ENCODE assay signal across 17 mouse cellular contexts in the genomic region with DNA sequence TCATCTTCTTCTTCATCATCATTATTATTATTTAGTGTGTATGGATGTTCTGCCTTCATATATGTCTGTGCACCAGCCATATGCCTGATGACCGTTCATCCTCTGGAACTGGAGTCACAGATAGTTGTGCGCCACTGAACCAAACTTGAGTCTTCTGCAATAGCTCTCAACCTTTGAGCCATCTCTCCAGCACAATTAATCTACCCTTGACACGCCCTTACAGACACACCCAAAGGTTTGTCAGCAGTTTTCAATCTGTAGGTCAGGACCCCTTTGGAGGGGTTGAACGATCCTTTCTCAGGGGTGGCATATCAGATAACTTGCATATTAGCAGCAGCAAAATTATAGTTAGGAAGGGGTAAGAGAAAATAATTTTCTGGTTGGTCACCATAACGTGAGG. TPM values are rescaled to one million over a fixed set of nuclear protein-coding genes. Genes with fewer than 3 reads are reported as not detected.
"Had no signal": no experiment of that assay in that cellular context is flagged by ENCODE, and none has a peak within 500 bp of the region (broad histone marks: within the 10 kb centered on the region; RNA-seq: fewer than 3 reads in every experiment).

No protein-coding gene starts in this region.

- DNase-seq: liver, embryonic 13.5 days had no signal

- H3K9ac ChIP-seq: heart, embryonic 12.5 days; hindbrain, embryonic 12.5 days; hindbrain, embryonic 14.5 days; intestine, embryonic 15.5 days; kidney, embryonic 15.5 days; limb, embryonic 13.5 days; limb, embryonic 15.5 days; liver, embryonic 13.5 days had no signal

- ATAC-seq: hindbrain, embryonic 16.5 days; intestine, embryonic 15.5 days; intestine, postnatal 0 days had no signal

- H3K27ac ChIP-seq: heart, adult 2 months; hindbrain, embryonic 10.5 days; hindbrain, embryonic 12.5 days; hindbrain, embryonic 14.5 days; intestine, embryonic 15.5 days; kidney, embryonic 15.5 days; kidney, postnatal 0 days; limb, embryonic 13.5 days; limb, embryonic 15.5 days; liver, embryonic 13.5 days had no signal

- H3K36me3 ChIP-seq: heart, embryonic 12.5 days; hindbrain, embryonic 10.5 days; hindbrain, embryonic 12.5 days; intestine, embryonic 15.5 days; kidney, embryonic 15.5 days; limb, embryonic 13.5 days; limb, embryonic 15.5 days; liver, embryonic 13.5 days had no signal

- H3K9me3 ChIP-seq: heart, embryonic 12.5 days; hindbrain, embryonic 10.5 days; hindbrain, embryonic 12.5 days; intestine, embryonic 15.5 days; kidney, embryonic 15.5 days; limb, embryonic 13.5 days; limb, embryonic 15.5 days; liver, embryonic 13.5 days had no signal

- H3K4me3 ChIP-seq: heart, adult 2 months; heart, embryonic 12.5 days; hindbrain, embryonic 10.5 days; hindbrain, embryonic 12.5 days; intestine, embryonic 15.5 days; kidney, embryonic 15.5 days; limb, embryonic 13.5 days; limb, embryonic 15.5 days; liver, embryonic 13.5 days had no signal

- H3K27me3 ChIP-seq: heart, embryonic 12.5 days; hindbrain, embryonic 12.5 days; intestine, embryonic 15.5 days; kidney, embryonic 15.5 days; limb, embryonic 13.5 days; limb, embryonic 15.5 days; liver, embryonic 13.5 days had no signal

- H3K4me2 ChIP-seq: heart, embryonic 12.5 days; hindbrain, embryonic 12.5 days; hindbrain, embryonic 14.5 days; intestine, embryonic 15.5 days; kidney, embryonic 15.5 days; limb, embryonic 13.5 days; limb, embryonic 15.5 days; liver, embryonic 13.5 days had no signal

RNA-seq across cellular contexts. Expression of a gene that starts 50.8 kb away (rescaled TPM):
- total RNA-seq: granulocyte monocyte progenitor cell, adult 5-6 weeks; liver, adult 2 months had no signal
- polyA plus RNA-seq: inflammation-experienced regulatory T-cells, adult 6 months; liver, adult 2 months; liver, embryonic 16.5 days had no signal
